Mouse (Mus musculus) cerebral cortex, adult 2 months (tissue): Measurements from ENCODE around the gene Lnpep.

Source experiments
- WGBS: fragments of 180-500 bp; shearing (Covaris S2); methylation state at CpG from one replicate; pipeline ENCODE4 v1.1.7; 2018; 5-methylcytosine and 5-hydroxymethylcytosine counted together

The Lnpep gene

GRCm38 (mm10) chr17:17624957-17625586, at the start of gene Lnpep:
Gene Lnpep, minus strand, starts transcription at chr17:17625050.
- 1% methylated on average over 44 of the region's 44 CpGs for WGBS

- WGBS, result 54% methylated on average over 2 of the region's 2 CpGs
Observed at GRCm38 (mm10) chr17:17655829-17656176, 31.0 kb upstream of the Lnpep start.

GRCm38 (mm10) chr17:17654997-17655828, 30.4 kb upstream of the Lnpep start:
- 20% methylated on average over 10 of the region's 10 CpGs for WGBS

- WGBS, result 80% methylated on average over 4 of the region's 4 CpGs
Observed at GRCm38 (mm10) chr17:17652570-17652969, 27.7 kb upstream of the Lnpep start.

- WGBS, result 4% methylated on average over 3 of the region's 3 CpGs
Observed at GRCm38 (mm10) chr17:17645738-17646137, 20.9 kb upstream of the Lnpep start.

GRCm38 (mm10) chr17:17637387-17637786, 12.5 kb upstream of the Lnpep start:
- 89% methylated on average over 3 of the region's 3 CpGs for WGBS

GRCm38 (mm10) chr17:17636147-17636546, 11.3 kb upstream of the Lnpep start:
- 49% methylated on average over 3 of the region's 3 CpGs for WGBS

GRCm38 (mm10) chr17:17634033-17634432, 9.2 kb upstream of the Lnpep start:
- WGBS, result 85% methylated on average over 2 of the region's 2 CpGs

GRCm38 (mm10) chr17:17628237-17628879, 3.5 kb upstream of the Lnpep start:
- WGBS, result 80% methylated on average over 7 of the region's 7 CpGs

- 97% methylated on average over 2 of the region's 2 CpGs for WGBS
Observed at GRCm38 (mm10) chr17:17627558-17627957, 2.7 kb upstream of the Lnpep start.

GRCm38 (mm10) chr17:17625887-17626679, 1.2 kb upstream of the Lnpep start:
- 12% methylated on average over 7 of the region's 7 CpGs for WGBS

- under 1% methylated on average over 51 of the region's 51 CpGs for WGBS
Observed at GRCm38 (mm10) chr17:17624421-17624956, 361 bp downstream of the Lnpep start.

GRCm38 (mm10) chr17:17623890-17624420, 895 bp downstream of the Lnpep start:
- WGBS, result under 1% methylated on average over 42 of the region's 42 CpGs

GRCm38 (mm10) chr17:17623221-17623889, 1.5 kb downstream of the Lnpep start:
- WGBS, result 4% methylated on average over 7 of the region's 7 CpGs

GRCm38 (mm10) chr17:17622576-17622975, 2.3 kb downstream of the Lnpep start:
- 88% methylated on average over 1 of the region's 1 CpGs for WGBS

- 70% methylated on average over 3 of the region's 3 CpGs for WGBS
Observed at GRCm38 (mm10) chr17:17621586-17621985, 3.3 kb downstream of the Lnpep start.

GRCm38 (mm10) chr17:17618463-17618862, 6.4 kb downstream of the Lnpep start:
- 44% methylated on average over 1 of the region's 1 CpGs for WGBS

GRCm38 (mm10) chr17:17617440-17618204, 7.2 kb downstream of the Lnpep start:
- WGBS, result 86% methylated on average over 4 of the region's 4 CpGs

GRCm38 (mm10) chr17:17612336-17612735, 12.5 kb downstream of the Lnpep start:
- WGBS, result 82% methylated on average over 2 of the region's 2 CpGs

GRCm38 (mm10) chr17:17609523-17609922, 15.3 kb downstream of the Lnpep start:
- 55% methylated on average over 3 of the region's 3 CpGs for WGBS
